Mouse (Mus musculus): Measurements from ENCODE around the gene Gm21060. TPM values are rescaled to one million over a fixed set of nuclear protein-coding genes. Genes with fewer than 3 reads are reported as not detected.

Gene Gm21060
- not detected for polyA plus RNA-seq (2015; fragmentation: Illumina TruSeq; extraction: RNeasy Lipid Tissue Mini Kit (QIAGEN cat#74804); ENCODE audit: insufficient read depth, low replicate concordance)

DNA sequence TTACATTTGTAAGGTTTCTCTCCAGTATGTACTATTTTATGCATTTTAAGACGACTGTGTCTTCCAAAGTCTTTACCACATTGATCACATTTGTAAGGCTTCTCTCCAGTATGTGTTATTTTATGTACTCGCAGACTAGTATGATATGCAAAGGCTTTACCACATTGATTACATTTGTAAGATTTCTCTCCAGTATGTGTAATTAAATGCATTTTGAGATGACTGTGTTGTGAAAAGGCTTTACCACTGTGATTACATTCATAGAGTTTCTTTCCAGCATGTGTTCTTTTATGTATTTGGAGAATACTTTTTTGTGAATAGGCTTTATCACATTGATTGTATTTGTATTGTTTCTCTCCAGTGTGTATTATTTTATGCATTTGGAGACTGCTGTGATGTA, at the start of gene Gm21060:
Gene Gm21060 (minus strand): TSS at position 101 of the 400 bp plus-strand sequence.

Other genes with a start within 250 kb of the Gm21060 start
- 126 TPM for gene Zfp950, start 156.2 kb downstream of the Gm21060 start, polyA plus RNA-seq (2015; fragmentation: Illumina TruSeq; extraction: RNeasy Lipid Tissue Mini Kit (QIAGEN cat#74804); ENCODE audit: insufficient read depth, low replicate concordance)
- gene Gm7102, start 120.8 kb downstream of the Gm21060 start, polyA plus RNA-seq (2015; fragmentation: Illumina TruSeq; extraction: RNeasy Lipid Tissue Mini Kit (QIAGEN cat#74804); ENCODE audit: insufficient read depth, low replicate concordance), result not detected
- not detected for gene Gm6020, start 113.2 kb downstream of the Gm21060 start, polyA plus RNA-seq (2015; fragmentation: Illumina TruSeq; extraction: RNeasy Lipid Tissue Mini Kit (QIAGEN cat#74804); ENCODE audit: insufficient read depth, low replicate concordance)
- 31.3 TPM for gene Csf2ra, start 68.6 kb downstream of the Gm21060 start, polyA plus RNA-seq (2015; fragmentation: Illumina TruSeq; extraction: RNeasy Lipid Tissue Mini Kit (QIAGEN cat#74804); ENCODE audit: insufficient read depth, low replicate concordance)